Mouse (Mus musculus) embryo, embryonic 10.5 days (tissue): ENCODE measurements around the gene Ptprg.

Source experiments
- DNase-seq: peaks from one replicate; pipeline ENCODE4 v3.0.0-alpha.2; 2015; ENCODE audit warnings: low spot score

Ptprg gene

GRCm38 (mm10) chr14:11965878-11966277 lies 412.5 kb downstream of the Ptprg start:
- no peak for DNase-seq

GRCm38 (mm10) chr14:11981764-11982163 lies 428.4 kb downstream of the Ptprg start:
- DNase-seq = no peak

- no peak for DNase-seq
Measured at GRCm38 (mm10) chr14:11983031-11983430, 429.7 kb downstream of the Ptprg start.

GRCm38 (mm10) chr14:11984086-11984485 lies 430.8 kb downstream of the Ptprg start:
- DNase-seq = no peak

GRCm38 (mm10) chr14:11988975-11989374 lies 435.6 kb downstream of the Ptprg start:
- no peak for DNase-seq

- no peak for DNase-seq
Measured at GRCm38 (mm10) chr14:11991151-11991550, 437.8 kb downstream of the Ptprg start.

- no peak for DNase-seq
Measured at GRCm38 (mm10) chr14:11992111-11992510, 438.8 kb downstream of the Ptprg start.

GRCm38 (mm10) chr14:11992534-11992933 lies 439.2 kb downstream of the Ptprg start:
- no peak for DNase-seq

GRCm38 (mm10) chr14:11997555-11997954 lies 444.2 kb downstream of the Ptprg start:
- no peak for DNase-seq

- no peak for DNase-seq
Measured at GRCm38 (mm10) chr14:11998464-11998863, 445.1 kb downstream of the Ptprg start.

GRCm38 (mm10) chr14:12004061-12004460 lies 450.7 kb downstream of the Ptprg start:
- DNase-seq = no peak

- no peak for DNase-seq
Measured at GRCm38 (mm10) chr14:12011766-12012165, 458.4 kb downstream of the Ptprg start.

GRCm38 (mm10) chr14:12025812-12026728 lies 472.7 kb downstream of the Ptprg start:
- DNase-seq = peak; percentile 13

- DNase-seq = no peak
Measured at GRCm38 (mm10) chr14:12027247-12027646, 473.9 kb downstream of the Ptprg start.

- DNase-seq = peak; percentile 16
Measured at GRCm38 (mm10) chr14:12029926-12030325, 476.6 kb downstream of the Ptprg start.

GRCm38 (mm10) chr14:12036530-12037283 lies 483.4 kb downstream of the Ptprg start:
- no peak for DNase-seq

- no peak for DNase-seq
Measured at GRCm38 (mm10) chr14:12039743-12040142, 486.4 kb downstream of the Ptprg start.

GRCm38 (mm10) chr14:12041566-12041965 lies 488.2 kb downstream of the Ptprg start:
- no peak for DNase-seq

- no peak for DNase-seq
Measured at GRCm38 (mm10) chr14:12046226-12046882, 493.0 kb downstream of the Ptprg start.

GRCm38 (mm10) chr14:12047637-12048036 lies 494.3 kb downstream of the Ptprg start:
- DNase-seq = no peak

GRCm38 (mm10) chr14:12056912-12057524 lies 503.7 kb downstream of the Ptprg start:
- peak; percentile 47 for DNase-seq

GRCm38 (mm10) chr14:12057856-12058255 lies 504.5 kb downstream of the Ptprg start:
- DNase-seq = peak; percentile 29
